Mouse (Mus musculus) ovary, adult 18-20 months (tissue): ENCODE results near the gene Nat9.

Source experiments
- DNase-seq: peaks from one replicate; pipeline ENCODE4 v3.0.0; 2022; ENCODE audit warnings: low spot score, mixed read lengths

The Nat9 gene

GRCm38 (mm10) chr11:115215123-115215522 lies 27.5 kb upstream of the Nat9 start:
- no peak for DNase-seq

- no peak for DNase-seq
Observed at GRCm38 (mm10) chr11:115212116-115212515, 24.5 kb upstream of the Nat9 start.

- no peak for DNase-seq
Observed at GRCm38 (mm10) chr11:115209958-115210357, 22.3 kb upstream of the Nat9 start.

- no peak for DNase-seq
Observed at GRCm38 (mm10) chr11:115208776-115209732, 21.4 kb upstream of the Nat9 start.

DNA sequence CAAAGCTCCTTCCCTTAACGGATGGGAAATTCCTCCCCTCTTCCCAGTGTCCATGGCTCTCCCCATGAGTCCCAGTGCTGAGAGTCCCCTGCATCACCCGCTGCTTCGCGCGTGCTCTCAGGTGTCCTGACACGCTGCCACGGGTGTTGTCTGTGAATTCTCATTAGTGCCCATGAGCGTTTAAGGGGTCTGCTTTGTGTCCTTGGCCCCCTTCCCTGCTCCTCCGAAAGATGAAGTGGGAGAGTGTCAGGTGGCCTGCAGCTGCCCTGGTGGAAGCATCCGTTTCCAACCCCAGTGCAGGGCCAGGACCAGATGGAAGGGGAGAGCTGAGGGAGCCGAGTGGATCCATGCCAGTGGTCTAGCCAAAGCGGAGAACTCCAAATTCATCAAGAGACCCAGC lies 20.5 kb upstream of the Nat9 start:
- no peak for DNase-seq

DNA sequence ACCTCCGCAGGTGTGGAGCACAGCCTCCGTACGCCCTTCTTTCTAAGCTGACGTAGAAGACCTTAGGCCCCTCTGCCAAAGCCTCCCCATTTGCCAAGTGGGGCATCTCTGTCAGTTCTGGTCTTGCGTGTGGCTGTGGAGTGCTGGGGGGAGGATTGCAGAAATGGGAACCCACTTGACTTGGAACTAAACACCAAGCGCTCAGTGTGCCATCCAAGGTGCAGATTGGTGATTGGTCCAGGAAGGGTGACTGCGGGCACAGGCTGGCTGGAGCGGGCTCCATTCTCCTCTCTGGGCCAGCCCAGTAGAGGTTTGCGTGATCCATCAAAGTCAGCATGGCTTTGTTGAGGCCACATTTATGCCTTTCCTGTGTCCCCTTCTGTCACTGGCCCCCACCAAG lies 15.1 kb upstream of the Nat9 start:
- DNase-seq = no peak

GRCm38 (mm10) chr11:115202316-115202715 lies 14.7 kb upstream of the Nat9 start:
- peak; percentile 48 for DNase-seq

GRCm38 (mm10) chr11:115200520-115200919 lies 12.9 kb upstream of the Nat9 start:
- DNase-seq = no peak

GRCm38 (mm10) chr11:115198932-115199384 lies 11.3 kb upstream of the Nat9 start:
- no peak for DNase-seq

- DNase-seq = no peak
Observed at GRCm38 (mm10) chr11:115197558-115197957, 9.9 kb upstream of the Nat9 start.

GRCm38 (mm10) chr11:115195933-115196332 lies 8.3 kb upstream of the Nat9 start:
- no peak for DNase-seq

DNA sequence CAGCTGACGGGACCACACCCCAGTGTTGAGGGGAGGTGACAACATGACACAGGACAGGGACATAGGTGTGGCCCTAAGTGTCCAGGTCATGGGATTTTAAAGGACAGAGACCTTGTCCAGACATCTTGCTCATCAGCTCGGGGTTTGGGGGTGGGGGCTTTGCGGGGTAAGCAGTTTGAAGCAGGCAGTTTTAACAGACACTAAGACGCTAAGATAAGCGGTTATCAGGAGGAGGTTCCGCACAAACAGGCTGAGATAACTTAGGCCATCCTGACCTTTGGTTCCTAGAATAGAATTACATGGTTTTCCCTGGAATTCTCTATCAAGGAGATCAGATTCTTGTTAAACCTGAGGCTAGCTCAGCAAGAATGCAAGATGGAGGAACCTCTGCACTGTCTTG lies 7.0 kb upstream of the Nat9 start:
- DNase-seq = no peak

GRCm38 (mm10) chr11:115192180-115192579 lies 4.5 kb upstream of the Nat9 start:
- peak; percentile 12 for DNase-seq

- DNase-seq = no peak
Observed at GRCm38 (mm10) chr11:115189304-115189703, 1.6 kb upstream of the Nat9 start.

DNA sequence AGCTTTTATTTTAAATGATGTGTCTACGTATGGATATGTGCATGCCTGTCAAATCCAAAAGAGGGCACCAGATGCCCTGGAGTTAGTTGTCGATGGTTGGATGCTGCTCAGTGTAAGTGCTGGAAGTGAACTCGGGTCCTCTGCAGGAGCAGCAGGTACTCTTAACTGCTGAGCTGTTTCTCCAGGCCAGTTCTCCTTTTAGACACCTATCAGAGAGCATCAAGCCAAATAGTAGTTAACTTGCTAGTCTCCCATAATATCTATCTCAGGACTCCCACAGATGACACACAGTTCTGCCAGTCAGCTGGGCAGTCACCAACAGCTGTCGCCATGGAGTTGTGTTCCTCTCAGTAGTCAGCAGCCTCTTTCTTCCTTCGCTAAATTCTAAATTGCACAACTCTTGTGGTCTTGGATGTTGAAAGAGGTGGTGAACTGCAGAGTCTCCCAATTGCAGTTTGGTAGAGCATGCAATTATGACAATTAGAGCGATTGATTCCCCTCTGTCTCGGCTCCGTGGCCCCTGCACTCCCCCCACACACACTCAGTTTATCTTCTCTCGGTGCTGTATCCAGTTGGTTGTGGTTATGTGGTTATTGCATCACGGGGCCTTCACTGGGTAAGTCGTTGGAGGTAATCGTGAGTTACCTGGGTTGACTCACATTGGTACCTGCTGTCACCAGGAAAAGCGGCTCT lies 1.0 kb upstream of the Nat9 start:
- peak; percentile 1 for DNase-seq

GRCm38 (mm10) chr11:115187224-115187639 lies 427 bp downstream of the Nat9 start, which contains the start of gene Tmem104:
Gene Tmem104 (plus strand): TSS chr11:115187487.
- DNase-seq = peak; percentile 98

- DNase-seq = peak; percentile 1
Observed at GRCm38 (mm10) chr11:115184973-115185372, 2.7 kb downstream of the Nat9 start.

- peak; percentile 26 for DNase-seq
Observed at GRCm38 (mm10) chr11:115181913-115182638, 5.6 kb downstream of the Nat9 start.

DNA sequence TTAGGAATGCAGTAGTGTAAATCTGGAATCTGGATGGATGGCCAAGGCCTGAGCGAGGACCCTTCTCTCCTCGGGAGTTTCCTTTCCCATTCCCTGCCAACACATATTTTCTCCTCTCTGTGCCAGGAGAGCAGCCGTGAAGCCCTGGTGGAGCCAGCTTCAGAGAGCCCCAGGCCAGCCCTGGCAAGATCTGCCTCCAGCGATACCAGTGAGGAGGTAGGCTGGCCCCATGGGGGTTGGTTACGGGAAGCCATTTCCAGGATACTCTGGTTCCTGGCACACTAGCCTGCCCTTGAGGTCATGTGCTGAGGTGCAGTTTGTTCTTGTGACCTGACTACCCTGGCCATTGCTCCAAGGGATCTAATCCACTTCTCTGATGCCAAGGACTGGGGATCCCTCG lies 7.8 kb downstream of the Nat9 start:
- no peak for DNase-seq

DNA sequence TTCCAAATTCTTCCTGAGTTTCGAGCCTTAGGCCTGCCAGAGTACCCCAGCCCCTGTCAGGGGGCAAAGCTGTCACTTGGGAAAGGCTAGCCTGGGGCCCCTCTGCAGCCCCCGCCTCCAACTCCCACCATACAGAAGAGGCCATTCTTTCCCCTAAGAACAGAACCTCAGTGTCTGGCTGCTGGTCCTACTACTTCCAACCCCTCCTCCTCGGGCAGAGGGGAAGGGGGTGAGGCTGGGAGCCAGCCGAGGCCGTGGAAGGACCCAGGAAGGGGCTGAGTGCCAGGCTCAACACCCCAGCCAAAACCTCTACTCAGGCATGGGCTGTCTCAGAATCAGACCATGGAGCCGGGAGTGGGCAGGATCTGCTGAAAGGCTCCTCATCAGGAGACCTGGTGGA lies 8.5 kb downstream of the Nat9 start:
- DNase-seq = no peak

DNA sequence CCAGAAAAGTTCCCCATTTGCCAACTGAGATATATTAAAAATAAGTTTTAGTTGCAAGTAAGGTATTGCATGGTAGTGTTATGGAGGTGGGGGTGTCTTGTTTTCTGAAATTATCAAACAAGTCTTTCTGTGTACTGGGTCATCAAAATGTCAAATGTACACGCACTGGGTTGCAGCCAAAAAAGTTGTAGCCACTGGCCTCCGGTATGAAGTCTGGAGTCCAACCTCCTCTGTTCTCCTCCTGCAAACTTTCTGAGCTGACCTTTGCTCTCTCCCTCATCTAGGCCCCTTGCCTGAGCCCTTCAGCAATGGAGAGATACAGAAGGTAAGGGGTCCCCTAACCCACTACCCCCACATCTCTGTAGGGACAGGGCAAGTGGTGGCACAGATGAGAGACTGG lies 8.9 kb downstream of the Nat9 start:
- DNase-seq = no peak

DNA sequence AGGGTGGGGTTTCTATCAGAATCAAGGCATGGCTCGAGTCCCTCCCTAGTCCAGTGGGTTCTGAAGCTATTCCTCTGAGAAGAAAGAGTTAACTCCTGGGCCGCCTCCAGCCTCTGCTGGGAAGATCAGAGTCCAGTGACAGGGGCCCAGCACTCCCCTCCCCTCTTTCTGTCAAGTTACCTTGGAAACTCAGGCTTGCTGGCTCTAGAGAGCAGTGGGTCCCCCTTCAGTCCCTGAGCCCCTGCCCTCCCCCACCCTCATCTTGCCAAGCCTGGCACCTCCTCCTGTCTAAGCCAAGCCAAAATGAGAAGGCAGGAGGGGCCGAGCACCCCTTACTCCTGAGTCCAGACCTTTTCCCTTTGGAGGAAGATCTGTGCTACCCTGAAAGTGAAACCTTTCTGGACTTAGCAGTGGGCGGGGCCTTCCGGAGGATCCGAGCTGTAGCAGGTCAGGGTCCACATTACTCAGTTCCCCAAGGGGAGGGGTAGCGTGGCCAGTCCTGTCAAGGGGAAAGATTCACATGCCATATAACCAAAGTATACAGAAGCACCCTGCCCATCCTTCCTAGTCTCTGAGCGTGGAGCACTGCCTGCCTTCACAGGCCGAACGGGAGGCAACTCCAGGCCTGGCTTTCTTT lies 10.0 kb downstream of the Nat9 start:
- DNase-seq = no peak
